Mouse (Mus musculus) liver, adult 2 months (tissue): ENCODE results near the gene Sipa1l1.

Experiments used
- CTCF ChIP-seq: fragments of 200-500 bp; IDR thresholded peaks from 2 replicates; pipeline ENCODE4 v1.5.1; 2011; ENCODE audit warnings: low read depth, low read length, control low read depth
- POLR2A ChIP-seq: fragments of 200-500 bp; IDR thresholded peaks from 2 replicates; pipeline ENCODE4 v1.6.1; 2011; ENCODE audit warnings: low read length, control low read depth; ENCODE audit not compliant: insufficient read depth; ENCODE audit errors: extremely low read depth

DNA sequence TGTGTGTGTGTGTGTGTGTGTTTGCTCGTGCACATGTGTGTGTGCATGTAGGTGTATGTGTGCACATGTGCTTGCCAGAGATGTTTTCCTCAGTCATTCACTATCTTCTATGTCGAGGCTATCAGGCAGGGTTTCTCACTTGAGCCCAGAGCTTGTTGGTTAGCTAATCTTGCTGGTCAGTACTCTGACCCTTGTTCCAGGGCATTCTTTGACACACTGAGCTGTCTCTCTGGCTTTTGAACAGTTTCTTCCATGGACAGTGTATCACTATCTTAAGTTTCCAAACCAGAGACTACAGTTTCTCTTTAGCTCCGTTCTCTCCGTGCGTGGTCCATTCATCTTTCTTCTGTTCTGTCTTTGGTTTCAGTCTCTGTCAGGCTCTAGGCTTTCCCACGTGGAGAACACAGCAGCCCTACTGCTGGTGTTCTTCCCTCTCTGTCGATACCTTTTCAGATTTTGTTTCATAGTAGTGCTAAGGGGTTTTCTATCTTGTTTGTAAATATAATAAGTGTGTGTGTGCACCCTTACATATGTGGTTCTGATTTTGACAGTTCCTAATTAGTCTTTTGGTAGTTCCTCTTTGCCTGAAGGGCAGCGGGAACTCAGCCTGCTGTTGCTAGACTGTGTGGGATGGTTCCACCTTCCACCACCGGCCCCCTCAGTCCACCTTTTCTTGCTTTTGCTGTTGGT, 54.2 kb downstream of the Sipa1l1 start:
- TF ChIP-seq CTCF = no peak
- TF ChIP-seq POLR2A = no peak
